Mouse (Mus musculus) liver, embryonic 11.5 days (tissue): ENCODE measurements at regions not wholly inside any gene's neighbourhood (a gene's known extent, or its start where the extent isn't known, plus 50 kb on each side); places are given as distances from the start of the nearest gene placed in this dataset.

Experiments
- ATAC-seq: fragments of 200-750 bp; cut with Nextera tagmentation; replicated peaks from 2 replicates; pipeline ENCODE4 v1.8.0; 2017; ENCODE audit warnings: moderate number of reproducible peaks, mild to moderate bottlenecking, moderate TSS enrichment, moderate library complexity; ENCODE audit not compliant: low FRiP score
- DNase-seq: peaks from one replicate; pipeline ENCODE4 v3.0.0-alpha.2; 2017; ENCODE audit warnings: low spot score
- H3K27ac ChIP-seq: fragments of 300-500 bp; sonication (generic); 2 replicates; pipeline ENCODE4 v1.5.1; 2014; ENCODE audit warnings: mild to moderate bottlenecking, low read depth, low read length, control low read depth
- H3K27me3 ChIP-seq: fragments of 300-500 bp; sonication (generic); replicated peaks from 2 replicates; pipeline ENCODE4 v1.6.1; 2014; ENCODE audit warnings: low read length, mixed read lengths; ENCODE audit not compliant: control insufficient read depth, insufficient read depth
- H3K36me3 ChIP-seq: fragments of 300-500 bp; sonication (generic); 2 replicates; pipeline ENCODE4 v1.6.1; 2014; ENCODE audit warnings: mild to moderate bottlenecking, low read length, moderate library complexity, mixed read lengths; ENCODE audit not compliant: control insufficient read depth, insufficient read depth
- H3K4me1 ChIP-seq: fragments of 300-500 bp; sonication (generic); replicated peaks from 2 replicates; pipeline ENCODE4 v1.6.1; 2014; ENCODE audit warnings: low read length, mixed read lengths; ENCODE audit not compliant: control insufficient read depth, insufficient read depth
- H3K4me2 ChIP-seq: fragments of 300-500 bp; sonication (generic); 2 replicates; pipeline ENCODE4 v1.6.1; 2014; ENCODE audit warnings: mild to moderate bottlenecking, control low read depth, moderate library complexity
- H3K4me3 ChIP-seq: fragments of 300-500 bp; sonication (generic); 2 replicates; pipeline ENCODE4 v1.5.1; 2014; ENCODE audit warnings: low read depth, low read length, control low read depth
- H3K9ac ChIP-seq: fragments of 300-500 bp; sonication (generic); 2 replicates; pipeline ENCODE4 v1.6.1; 2014; ENCODE audit warnings: low read depth, low read length, control low read depth
- H3K9me3 ChIP-seq: fragments of 300-500 bp; sonication (generic); 2 replicates; pipeline ENCODE4 v1.6.1; 2016; ENCODE audit warnings: low read length, inconsistent platforms, mixed read lengths; ENCODE audit not compliant: control insufficient read depth
- WGBS: fragments of 180-500 bp; shearing (Covaris S2); extraction: QIAGEN DNeasy Blood & Tissue Kit; methylation state at CpG from one replicate; pipeline ENCODE4 v1.1.7; 2014; 5-methylcytosine and 5-hydroxymethylcytosine counted together

DNA sequence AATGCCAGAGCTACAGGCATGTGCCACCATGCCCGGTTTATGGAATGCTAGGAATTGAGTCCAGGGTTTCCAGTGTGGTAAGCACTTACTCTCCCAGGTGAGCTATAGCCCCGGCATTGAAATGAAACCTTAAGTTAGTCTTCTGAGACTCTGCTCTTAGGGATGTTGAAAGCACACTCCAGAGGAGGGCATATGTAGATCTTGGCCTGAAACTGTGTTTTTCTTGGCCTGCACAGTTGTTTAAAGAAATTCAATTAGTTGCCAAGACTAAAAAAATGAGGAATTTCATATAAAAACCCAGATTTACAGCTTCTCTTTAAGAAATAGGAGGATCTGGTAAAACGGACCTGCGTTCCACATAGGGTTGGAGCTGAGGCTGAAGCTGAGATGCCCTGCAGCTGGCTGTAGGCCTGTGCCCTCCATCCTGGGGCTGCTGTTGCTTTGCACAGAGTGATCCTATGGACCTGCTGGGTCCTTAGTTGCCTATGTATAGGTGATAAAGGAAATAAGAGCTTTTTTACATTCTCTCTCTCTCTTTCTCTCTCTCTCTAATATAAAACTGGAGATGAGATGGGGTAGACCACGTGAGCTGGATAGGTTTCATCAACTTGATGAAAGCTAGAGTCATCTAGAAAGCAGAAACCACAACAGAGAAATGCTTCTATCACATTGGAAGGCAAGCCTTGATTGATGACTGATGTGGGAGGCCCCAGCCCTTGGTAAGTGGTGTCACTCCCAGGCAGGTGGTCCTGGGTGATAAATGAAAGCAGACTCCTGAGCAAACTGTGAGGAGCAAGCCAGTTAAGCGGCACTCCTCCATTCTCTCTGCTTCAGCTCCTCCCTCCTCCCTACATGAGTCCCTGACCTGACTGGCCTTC is 168.6 kb downstream of the Pten start:
- no peaks in the 10 kb centered on the region for H3K36me3 ChIP-seq
- no peaks in the 10 kb centered on the region for H3K4me1 ChIP-seq
- ATAC-seq: no peak
- no peak overlapping the region for H3K27ac ChIP-seq
- no peak overlapping the region for H3K4me3 ChIP-seq
- H3K9me3 ChIP-seq: no peaks in the 10 kb centered on the region
- H3K27me3 ChIP-seq: no peaks in the 10 kb centered on the region
- H3K4me2 ChIP-seq: no peak overlapping the region
- DNase-seq: no peak
- no peak overlapping the region for H3K9ac ChIP-seq
- WGBS: 61% methylated on average over 6 of the region's 6 CpGs

DNA sequence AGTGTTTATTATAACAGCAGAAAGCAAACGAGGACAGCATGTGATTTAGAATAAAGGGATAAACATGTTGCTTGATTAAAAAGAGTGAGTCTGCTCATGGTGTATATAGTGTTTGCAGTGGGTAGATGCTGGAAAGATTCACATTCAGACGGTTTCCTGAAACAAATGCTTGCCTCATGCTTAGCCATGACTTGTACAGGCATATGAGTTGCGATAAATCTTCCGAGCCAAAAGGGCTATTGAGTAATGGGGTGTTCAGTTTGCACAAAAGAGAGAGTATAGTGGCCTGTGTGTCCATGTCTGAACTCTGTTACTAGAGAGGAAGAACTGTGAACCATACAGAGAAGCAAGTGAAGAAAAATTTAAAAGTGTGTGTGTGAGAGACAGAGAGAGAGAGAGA is 169.3 kb downstream of the Pten start:
- Histone ChIP-seq H3K9ac (no peak overlapping the region), H3K27ac (no peak overlapping the region), H3K4me2 (no peak overlapping the region), H3K36me3 (no peaks in the 10 kb centered on the region), H3K9me3 (no peaks in the 10 kb centered on the region), H3K27me3 (no peaks in the 10 kb centered on the region), H3K4me3 (no peak overlapping the region), H3K4me1 (no peaks in the 10 kb centered on the region)
- DNase-seq: no peak
- 81% methylated on average over 4 of the region's 4 CpGs for WGBS
- no peak for ATAC-seq

DNA sequence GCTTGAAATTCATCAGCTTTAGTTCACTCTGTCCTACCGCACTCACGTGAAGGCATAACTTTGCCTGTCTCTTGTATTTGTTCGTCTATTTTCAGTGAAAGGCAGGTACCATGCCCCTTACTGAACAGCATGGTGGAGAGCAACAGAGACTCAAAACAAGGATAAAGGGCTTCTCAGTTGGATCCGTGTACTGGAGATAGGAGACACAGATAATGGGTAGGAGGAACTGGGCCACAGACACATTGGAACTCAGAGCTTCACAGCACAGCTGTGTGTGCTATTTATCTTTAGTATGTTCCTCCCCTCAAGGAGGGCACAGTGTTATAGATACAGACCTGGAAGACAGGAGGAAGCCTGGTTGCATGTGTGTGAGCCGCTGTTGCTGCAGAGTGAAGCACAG is 176.4 kb downstream of the Pten start:
- Histone ChIP-seq H3K4me3 (no peak overlapping the region), H3K27ac (no peak overlapping the region), H3K36me3 (no peaks in the 10 kb centered on the region), H3K4me2 (no peak overlapping the region), H3K4me1 (no peaks in the 10 kb centered on the region), H3K9ac (no peak overlapping the region), H3K9me3 (no peaks in the 10 kb centered on the region), H3K27me3 (no peaks in the 10 kb centered on the region)
- ATAC-seq (no peak), DNase-seq (no peak)
- WGBS: 72% methylated on average over 5 of the region's 5 CpGs

- Histone ChIP-seq H3K4me1 (no peaks in the 10 kb centered on the region), H3K4me3 (no peak overlapping the region), H3K36me3 (no peaks in the 10 kb centered on the region), H3K4me2 (no peak overlapping the region), H3K27me3 (no peaks in the 10 kb centered on the region), H3K27ac (no peak overlapping the region), H3K9ac (no peak overlapping the region), H3K9me3 (no peaks in the 10 kb centered on the region)
- DNase-seq (no peak), ATAC-seq (no peak)
- WGBS: 51% methylated on average over 5 of the region's 5 CpGs
These were observed 178.3 kb downstream of the Pten start for GRCm38 (mm10) chr19:32935638-32936037.

- WGBS: 77% methylated on average over 6 of the region's 6 CpGs
- Histone ChIP-seq H3K36me3 (no peaks in the 10 kb centered on the region), H3K4me2 (no peak overlapping the region), H3K9ac (no peak overlapping the region), H3K9me3 (no peaks in the 10 kb centered on the region), H3K27ac (no peak overlapping the region), H3K4me3 (no peak overlapping the region), H3K4me1 (no peaks in the 10 kb centered on the region), H3K27me3 (no peaks in the 10 kb centered on the region)
- ATAC-seq: no peak
- no peak for DNase-seq
These were observed 180.3 kb downstream of the Pten start for GRCm38 (mm10) chr19:32937591-32937990.

DNA sequence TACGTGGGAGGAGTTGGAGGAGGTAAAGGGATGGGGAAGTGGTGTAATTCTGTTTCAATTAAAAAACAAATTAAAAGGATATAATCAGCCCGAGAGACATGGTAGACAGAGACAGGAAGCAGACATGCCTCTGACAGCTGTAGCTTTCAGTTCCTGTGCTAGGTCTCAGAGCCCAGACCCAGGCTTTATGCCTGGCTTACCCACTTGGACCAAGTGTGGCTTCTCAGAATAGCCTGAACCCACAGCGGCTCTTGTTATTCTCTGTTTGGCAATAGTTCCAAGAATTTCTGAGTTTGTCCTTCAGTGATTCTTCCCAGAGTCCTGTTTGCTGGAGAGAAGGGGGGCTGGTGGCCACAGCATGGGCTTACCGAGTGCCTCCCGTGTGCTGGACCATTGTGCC is 182.4 kb downstream of the Pten start:
- H3K4me3 ChIP-seq: no peak overlapping the region
- no peaks in the 10 kb centered on the region for H3K4me1 ChIP-seq
- no peak overlapping the region for H3K27ac ChIP-seq
- ATAC-seq: no peak
- no peaks in the 10 kb centered on the region for H3K36me3 ChIP-seq
- H3K4me2 ChIP-seq: no peak overlapping the region
- 70% methylated on average over 5 of the region's 5 CpGs for WGBS
- no peaks in the 10 kb centered on the region for H3K27me3 ChIP-seq
- H3K9me3 ChIP-seq: no peaks in the 10 kb centered on the region
- H3K9ac ChIP-seq: no peak overlapping the region
- no peak for DNase-seq

GRCm38 (mm10) chr19:32940806-32941205 is 183.5 kb downstream of the Pten start:
- Histone ChIP-seq H3K4me2 (no peak overlapping the region), H3K27ac (no peak overlapping the region), H3K36me3 (no peaks in the 10 kb centered on the region), H3K4me1 (no peaks in the 10 kb centered on the region), H3K4me3 (no peak overlapping the region), H3K9me3 (no peaks in the 10 kb centered on the region), H3K27me3 (no peaks in the 10 kb centered on the region), H3K9ac (no peak overlapping the region)
- DNase-seq: no peak
- 69% methylated on average over 6 of the region's 6 CpGs for WGBS
- no peak for ATAC-seq

GRCm38 (mm10) chr19:32943594-32944230 is 186.4 kb downstream of the Pten start:
- 84% methylated on average over 2 of the region's 2 CpGs for WGBS
- no peaks in the 10 kb centered on the region for H3K9me3 ChIP-seq

More at GRCm38 (mm10) chr19:32943594-32944230, 186.4 kb downstream of the Pten start:
- H3K36me3 ChIP-seq: no peaks in the 10 kb centered on the region
- no peak overlapping the region for H3K9ac ChIP-seq
- H3K4me2 ChIP-seq: no peak overlapping the region
- no peak for ATAC-seq
- no peak for DNase-seq
- no peaks in the 10 kb centered on the region for H3K4me1 ChIP-seq
- H3K27me3 ChIP-seq: no peaks in the 10 kb centered on the region
- H3K4me3 ChIP-seq: no peak overlapping the region
- no peak overlapping the region for H3K27ac ChIP-seq
